In genomic region chr8:106075161-106075862, GRCm38 (mm10) we compare ENCODE assay signal across 8 mouse cellular contexts. TPM values are rescaled to one million over a fixed set of nuclear protein-coding genes. Genes with fewer than 3 reads are reported as not detected.
DNase-seq lines count a peak whose midpoint lies in the region; ATAC-seq and TF ChIP-seq lines count a peak whose summit lies in the region.

No protein-coding gene starts in this region.

- WGBS in neural tube, embryonic 15.5 days: 74% methylated on average over 9 of the region's 9 CpGs

- H3K9ac ChIP-seq in CH12.LX (ENCODE audit: insufficient read depth, low read depth): peak overlapping the region; percentile 0; the same call in 1 of the 2 replicates
- H3K9ac ChIP-seq in neural tube, embryonic 15.5 days (replicated peaks): no peak overlapping the region

- TF ChIP-seq RAD21 in CH12.LX (IDR thresholded peaks at IDR 0.05; ENCODE audit: low read depth, low read length): peak; percentile 53

- H3K4me2 ChIP-seq in CH12.LX (ENCODE audit: insufficient read depth, low read depth, poor library complexity, severe bottlenecking): peak overlapping the region; percentile 57
- H3K4me2 ChIP-seq in neural tube, embryonic 15.5 days: no peak overlapping the region

- peak; percentile 17 to 64 for DNase-seq in left cerebral cortex, postnatal 14 days (ENCODE audit: low spot score in 2 of 2)
- no peak for DNase-seq in left cerebral cortex, adult 11 months (ENCODE audit: low spot score)
- DNase-seq in CH12.LX (ENCODE audit: extremely low read depth): no peak
- peak; percentile 67 for DNase-seq in adrenal gland, adult 8-10 months
- peak; percentile 67 to 86 for DNase-seq in layer of hippocampus, adult 18-20 months (ENCODE audit: low spot score in 2 of 2)
- no peak for DNase-seq in urinary bladder, postnatal 10 days (ENCODE audit: low spot score)
- no peak for DNase-seq in testis, postnatal 10 days (ENCODE audit: low spot score)

- H3K27ac ChIP-seq in CH12.LX (ENCODE audit: insufficient read depth, low read depth): peak overlapping the region; percentile 38; the same call in 1 of the 2 replicates
- no peak overlapping the region for H3K27ac ChIP-seq in neural tube, embryonic 15.5 days (replicated peaks)

- TF ChIP-seq EP300 in CH12.LX (IDR thresholded peaks at IDR 0.05; ENCODE audit: low read length): no peak

- no peaks in the 10 kb centered on the region for H3K27me3 ChIP-seq in CH12.LX (replicated peaks)
- no peaks in the 10 kb centered on the region for H3K27me3 ChIP-seq in neural tube, embryonic 15.5 days (replicated peaks)

- dilution Hi-C loops in CH12.LX (cut with MboI; ENCODE audit: extremely low pct_ligation_motif_present, extremely low pct_unique_long_range_greater_than_20kb, low sequenced_read_pairs): no loop called here

- no peak for TF ChIP-seq POLR2A in CH12.LX (IDR thresholded peaks at IDR 0.05; ENCODE audit: low read depth, low read length)

- intact Hi-C loops in left cerebral cortex, postnatal 14 days (cut with DNase I): no loop called here

- H3K9me3 ChIP-seq in CH12.LX (replicated peaks; ENCODE audit: low read length): peaks cover 5% of the 10 kb centered on the region
- H3K9me3 ChIP-seq in neural tube, embryonic 15.5 days (replicated peaks): no peaks in the 10 kb centered on the region

- no peak overlapping the region for H3K4me3 ChIP-seq in CH12.LX (replicated peaks in 1 of 3; ENCODE audit: low read depth in 2 of 3, low read length in 2 of 3, poor library complexity in 1 of 3)
- H3K4me3 ChIP-seq in neural tube, embryonic 15.5 days (replicated peaks): no peak overlapping the region

- H3K4me1 ChIP-seq in CH12.LX (ENCODE audit: control insufficient read depth in 1 of 2, insufficient read depth in 2 of 2): peaks cover 9 to 41% of the 10 kb centered on the region in 2 experiments; a peak in 3 of 4 replicates
- H3K4me1 ChIP-seq in neural tube, embryonic 15.5 days: no peaks in the 10 kb centered on the region

- H3K36me3 ChIP-seq in CH12.LX (replicated peaks in 1 of 2; ENCODE audit: control insufficient read depth in 1 of 2, insufficient read depth in 1 of 2, low read length in 1 of 2): peaks cover 18 to 70% of the 10 kb centered on the region in 2 experiments
- peaks cover 6% of the 10 kb centered on the region; the same call in 1 of the 2 replicates for H3K36me3 ChIP-seq in neural tube, embryonic 15.5 days

- ATAC-seq in neural tube, embryonic 15.5 days (ENCODE audit: low FRiP score): no peak

- peak in 1 of 2 experiments; percentile 72; a peak in 2 of 4 replicates for TF ChIP-seq CTCF in CH12.LX (conservative IDR thresholded peaks at IDR 0.05 in 1 of 2, IDR thresholded peaks at IDR 0.05 in 1 of 2; ENCODE audit: low read depth in 2 of 2, low read length in 2 of 2)

- in situ Hi-C loops in CH12.LX (cut with MboI; ENCODE audit: low pct_ligation_motif_present, low pct_unique_long_range_greater_than_20kb, low sequenced_read_pairs): no loop called here

- H3K79me2 ChIP-seq in CH12.LX (replicated peaks; ENCODE audit: control insufficient read depth, extremely low read depth, insufficient read depth, poor library complexity, severe bottlenecking): peaks cover 95% of the 10 kb centered on the region

TF ChIP-seq in CH12.LX, 34 proteins besides CTCF, POLR2A, EP300 and RAD21:
- TF ChIP-seq ZC3H11A (IDR thresholded peaks at IDR 0.05; ENCODE audit: low read depth, low read length) (no peak), CHD1 (IDR thresholded peaks at IDR 0.05; ENCODE audit: low read depth, low read length) (peak; percentile 77; the same call in 1 of the 2 replicates), GABPA (IDR thresholded peaks at IDR 0.05; ENCODE audit: insufficient replicate concordance, low read depth, low read length) (no peak), TCF12 (IDR thresholded peaks at IDR 0.05; ENCODE audit: low read depth, low read length) (no peak), BHLHE40 (IDR thresholded peaks at IDR 0.05; ENCODE audit: low read depth, low read length) (no peak), SIN3A (IDR thresholded peaks at IDR 0.05; ENCODE audit: low read length) (0 out of 2 replicates have a peak, but pooled peaks have one; percentile 50), ZKSCAN1 (IDR thresholded peaks at IDR 0.05; ENCODE audit: borderline replicate concordance, low read depth, low read length) (no peak), JUN (IDR thresholded peaks at IDR 0.05; ENCODE audit: insufficient read depth, low read depth, low read length) (no peak), SMC3 (IDR thresholded peaks at IDR 0.05; ENCODE audit: low read depth, low read length) (peak; percentile 66)
TF ChIP-seq in CH12.LX: peak in this region for 3.

RNA-seq across cellular contexts. Expression of gene Nfatc3, which starts 16.7 kb away (rescaled TPM):
- 1 to 10 TPM; 9.2 to 9.7 TPM for total RNA-seq in left cerebral cortex, postnatal 14 days (2021)
- total RNA-seq in CH12.LX (2012; rRNA removed) (25.5 and 29.0 TPM in 2 replicates), CH12.LX (2014; rRNA removed) (32.9 and 37.8 TPM in 2 replicates)
- 73.5 and 96.3 TPM in 2 replicates for polyA plus RNA-seq in CH12.LX (2012; ENCODE audit: insufficient read length, low read depth)
- 10 to 100 TPM; 42.3 to 54.0 (median 43.6) TPM for total RNA-seq in adrenal gland, adult 8-10 months (2022)
- 10 to 100 TPM; 10.9 to 12.0 TPM for total RNA-seq in layer of hippocampus, adult 18-20 months (2021)
- polyA plus RNA-seq in neural tube, embryonic 15.5 days (2015; fragmentation: Nextera tagmentation; extraction: Ambion mirVana): 3.5 and 4.4 TPM in 2 replicates

Comparison
In these comparisons a context has a peak if more than half of its experiments do, and no peak if none do; other contexts are left out.
1. DNase-seq: peak in left cerebral cortex, postnatal 14 days (2 of 2), adrenal gland, adult 8-10 months (single experiment) and layer of hippocampus, adult 18-20 months (2 of 2); none in left cerebral cortex, adult 11 months (single experiment), CH12.LX (single experiment), urinary bladder, postnatal 10 days (single experiment) and testis, postnatal 10 days (single experiment).